Mouse (Mus musculus) forebrain, embryonic 15.5 days (tissue): ENCODE results near the gene BC016579. TPM values are rescaled to one million over a fixed set of nuclear protein-coding genes. Genes with fewer than 3 reads are reported as not detected.

Experiments
- ATAC-seq: fragments of 200-750 bp; cut with Nextera tagmentation; replicated peaks from 2 replicates; pipeline ENCODE4 v1.8.0; 2017; ENCODE audit warnings: mild to moderate bottlenecking, moderate TSS enrichment, moderate library complexity
- H3K27ac ChIP-seq: fragments of 300-500 bp; sonication (generic); replicated peaks from 2 replicates; pipeline ENCODE4 v1.5.1; 2015; ENCODE audit warnings: mild to moderate bottlenecking, inconsistent platforms
- H3K27me3 ChIP-seq: fragments of 300-500 bp; sonication (generic); 2 replicates; pipeline ENCODE4 v1.6.1; 2015; ENCODE audit warnings: inconsistent platforms
- H3K36me3 ChIP-seq: fragments of 300-500 bp; sonication (generic); 2 replicates; pipeline ENCODE4 v1.6.1; 2015; ENCODE audit warnings: mild to moderate bottlenecking, inconsistent platforms
- H3K4me1 ChIP-seq: fragments of 300-500 bp; sonication (generic); 2 replicates; pipeline ENCODE4 v1.6.1; 2015; ENCODE audit warnings: inconsistent platforms
- H3K4me2 ChIP-seq: fragments of 300-500 bp; sonication (generic); replicated peaks from 2 replicates; pipeline ENCODE4 v1.6.1; 2015; ENCODE audit warnings: mild to moderate bottlenecking, inconsistent platforms
- H3K4me3 ChIP-seq: fragments of 300-500 bp; sonication (generic); 2 replicates; pipeline ENCODE4 v1.5.1; 2015; ENCODE audit warnings: mild to moderate bottlenecking, inconsistent platforms
- H3K9ac ChIP-seq: fragments of 300-500 bp; sonication (generic); replicated peaks from 2 replicates; pipeline ENCODE4 v1.6.1; 2015; ENCODE audit warnings: mild to moderate bottlenecking, inconsistent platforms
- H3K9me3 ChIP-seq: fragments of 300-500 bp; sonication (generic); 2 replicates; pipeline ENCODE4 v1.6.1; 2016; ENCODE audit warnings: inconsistent platforms
- WGBS: fragments of 180-500 bp; shearing (Covaris S2); methylation state at CpG from one replicate; pipeline ENCODE4 v1.1.7; 2015; ENCODE audit warnings: mixed read lengths; 5-methylcytosine and 5-hydroxymethylcytosine counted together
- polyA plus RNA-seq: library from polyadenylated mRNA; unstranded; fragments of >200 nt; fragmentation: Nextera tagmentation; extraction: Ambion mirVana; gene quantifications from 2 replicates; pipeline ENCODE4 v1.2.1, GENCODE M21; 2015

Gene BC016579
- polyA plus RNA-seq, 1 experiment from 2014 or later, result 0.08 TPM

DNA sequence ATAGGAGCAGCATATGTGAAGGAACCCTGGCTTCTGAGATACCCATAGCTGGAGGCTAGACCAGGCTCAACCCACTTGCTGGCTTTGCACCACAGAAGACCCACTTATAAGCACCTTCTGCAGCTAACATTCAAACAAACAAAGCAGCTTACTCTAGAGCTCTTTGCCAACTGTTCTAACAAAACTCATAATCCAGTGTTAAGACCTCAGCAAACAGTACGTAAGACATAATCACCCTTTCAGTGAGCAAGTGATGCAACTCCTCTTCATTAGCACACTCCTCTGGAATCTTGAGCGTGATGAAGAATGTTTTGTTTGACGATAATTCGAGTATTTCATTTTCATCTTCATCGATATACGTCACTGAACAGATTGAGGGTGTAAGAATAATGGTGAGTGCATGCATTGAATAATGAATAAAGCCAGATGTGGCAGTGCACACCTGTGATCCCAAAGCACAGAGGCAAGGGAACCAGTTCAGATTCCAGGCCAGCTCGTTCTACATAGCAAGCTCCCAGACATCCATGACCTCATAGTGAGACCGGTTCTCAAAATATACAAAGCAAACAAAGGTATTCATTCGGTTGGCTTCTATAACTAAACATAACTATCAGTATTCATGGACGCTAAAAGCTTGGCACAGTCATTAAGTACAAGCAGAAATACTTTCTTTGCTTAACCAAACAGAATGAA, 13.7 kb downstream of the BC016579 start:
- no peak overlapping the region for H3K4me3 ChIP-seq
- H3K27me3 ChIP-seq, result no peaks in the 10 kb centered on the region
- no peak overlapping the region for H3K4me2 ChIP-seq
- no peak for ATAC-seq
- H3K27ac ChIP-seq, result no peak overlapping the region
- 83% methylated on average over 10 of the region's 10 CpGs for WGBS
- no peaks in the 10 kb centered on the region for H3K9me3 ChIP-seq
- H3K9ac ChIP-seq, result no peak overlapping the region
- no peaks in the 10 kb centered on the region for H3K4me1 ChIP-seq
- H3K36me3 ChIP-seq, result no peaks in the 10 kb centered on the region

DNA sequence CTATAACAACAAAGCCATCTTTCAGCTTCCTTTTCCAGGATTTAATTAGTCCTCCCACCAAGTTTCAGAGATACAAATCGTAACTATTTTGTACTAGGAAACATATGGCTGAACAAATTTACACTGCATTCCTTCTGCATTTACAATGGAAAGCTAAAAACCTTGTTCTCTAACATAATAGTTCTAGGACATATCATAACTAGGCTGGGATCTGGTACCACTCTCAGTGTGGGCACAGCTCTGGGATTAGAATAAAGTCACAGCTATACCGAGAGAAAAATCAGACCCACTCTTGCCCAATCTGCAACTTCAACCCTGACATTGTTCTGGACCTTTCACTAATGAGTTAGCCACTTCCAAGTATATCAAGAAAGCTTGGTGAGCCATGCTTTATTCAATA, 18.0 kb downstream of the BC016579 start:
- no peak for ATAC-seq
- no peaks in the 10 kb centered on the region for H3K4me1 ChIP-seq
- no peaks in the 10 kb centered on the region for H3K9me3 ChIP-seq
- no peak overlapping the region for H3K4me2 ChIP-seq
- no peaks in the 10 kb centered on the region for H3K36me3 ChIP-seq
- H3K9ac ChIP-seq, result no peak overlapping the region
- H3K4me3 ChIP-seq, result no peak overlapping the region
- no peak overlapping the region for H3K27ac ChIP-seq
- WGBS, result 81% methylated on average over 2 of the region's 2 CpGs
- H3K27me3 ChIP-seq, result no peaks in the 10 kb centered on the region

- H3K36me3 ChIP-seq, result no peaks in the 10 kb centered on the region
- H3K9me3 ChIP-seq, result no peaks in the 10 kb centered on the region
- ATAC-seq, result no peak
- H3K9ac ChIP-seq, result no peak overlapping the region
- WGBS, result 84% methylated on average over 4 of the region's 4 CpGs
- no peak overlapping the region for H3K4me3 ChIP-seq
- no peaks in the 10 kb centered on the region for H3K27me3 ChIP-seq
- H3K4me2 ChIP-seq, result no peak overlapping the region
- no peaks in the 10 kb centered on the region for H3K4me1 ChIP-seq
- no peak overlapping the region for H3K27ac ChIP-seq
Measured at GRCm38 (mm10) chr16:45632420-45632819, 21.4 kb downstream of the BC016579 start.

DNA sequence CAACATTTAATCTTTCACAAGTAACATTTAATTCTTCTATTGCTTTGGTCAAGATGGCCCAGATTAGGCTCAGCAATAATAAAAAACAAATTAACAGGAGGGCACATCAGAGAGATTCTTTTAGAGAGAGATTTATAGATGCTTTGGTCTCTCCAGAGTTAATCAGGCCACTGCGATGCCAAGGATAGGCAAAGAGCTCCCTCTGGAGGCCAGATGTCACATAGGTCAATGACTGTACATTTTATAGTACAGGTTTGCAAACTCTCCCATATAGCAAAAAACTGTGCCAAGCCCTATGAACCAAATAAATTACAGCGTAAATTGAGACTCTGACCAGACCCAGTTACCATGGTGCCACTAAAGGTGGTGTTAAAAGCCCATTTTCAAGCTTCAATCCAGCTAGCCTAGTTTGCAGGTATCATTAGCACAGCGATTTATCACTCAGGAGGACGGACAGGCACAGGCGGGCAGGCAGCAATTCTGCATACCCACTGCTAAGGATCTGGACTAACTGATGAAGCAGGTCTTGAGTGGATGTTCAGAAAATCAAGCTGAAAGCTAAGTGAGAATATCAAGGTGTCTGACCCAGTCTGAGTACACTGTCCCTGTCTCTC, 23.4 kb downstream of the BC016579 start:
- Histone ChIP-seq H3K4me1 (no peaks in the 10 kb centered on the region), H3K9me3 (no peaks in the 10 kb centered on the region), H3K9ac (no peak overlapping the region), H3K4me3 (no peak overlapping the region), H3K27ac (no peak overlapping the region), H3K4me2 (no peak overlapping the region), H3K36me3 (no peaks in the 10 kb centered on the region), H3K27me3 (no peaks in the 10 kb centered on the region)
- WGBS, result 60% methylated on average over 5 of the region's 5 CpGs
- peak; percentile 89 for ATAC-seq

DNA sequence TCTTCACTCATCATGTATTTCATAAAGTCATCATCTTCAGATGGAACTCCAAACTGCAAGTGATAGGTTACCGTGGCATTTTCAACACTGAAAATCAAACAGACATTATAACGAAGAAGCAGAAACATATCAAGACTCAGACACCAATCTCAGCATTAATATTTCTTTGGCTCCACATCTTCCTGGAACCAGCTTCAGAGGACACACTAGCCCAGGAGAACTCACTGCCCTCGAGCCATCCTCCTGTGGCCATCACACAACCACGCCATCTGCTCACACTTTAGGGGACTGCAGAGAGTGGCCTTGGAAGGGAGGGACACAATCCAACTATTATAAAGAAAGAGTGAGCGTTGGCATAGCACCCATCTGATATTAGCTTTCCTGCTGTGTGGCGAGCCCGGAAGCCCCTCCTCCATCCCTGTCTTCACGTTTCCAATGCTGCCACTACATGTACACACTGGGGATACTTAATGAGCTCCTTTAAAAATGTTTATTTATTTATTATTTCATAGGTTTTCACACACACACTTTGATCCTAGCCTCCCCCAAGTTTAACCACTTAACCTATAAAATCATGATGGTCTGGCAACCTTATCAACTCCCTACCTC, 24.3 kb downstream of the BC016579 start:
- Histone ChIP-seq H3K27ac (no peak overlapping the region), H3K9me3 (no peaks in the 10 kb centered on the region), H3K4me2 (no peak overlapping the region), H3K9ac (no peak overlapping the region), H3K36me3 (no peaks in the 10 kb centered on the region), H3K27me3 (no peaks in the 10 kb centered on the region), H3K4me1 (no peaks in the 10 kb centered on the region), H3K4me3 (no peak overlapping the region)
- ATAC-seq, result no peak
- WGBS, result 82% methylated on average over 8 of the region's 8 CpGs

DNA sequence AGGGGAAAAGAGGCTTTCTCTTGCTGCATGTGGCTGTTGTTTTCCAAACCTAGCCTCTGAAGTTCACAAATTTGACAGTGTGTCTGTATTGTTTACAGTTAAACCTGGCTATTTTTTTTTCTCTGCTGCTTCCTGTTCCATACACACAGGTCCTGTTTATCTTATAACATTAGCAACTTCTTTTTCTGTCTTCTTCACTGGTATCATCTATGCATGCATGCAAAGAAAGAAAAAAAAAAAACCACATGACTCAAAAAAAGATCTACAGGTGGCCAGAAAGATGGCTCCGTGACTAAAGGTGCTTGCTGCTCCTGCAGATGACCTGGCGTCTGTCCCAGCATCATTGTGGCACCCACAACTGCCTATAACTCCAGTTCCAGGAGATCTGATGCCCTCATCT, 28.5 kb downstream of the BC016579 start:
- no peaks in the 10 kb centered on the region for H3K9me3 ChIP-seq
- no peaks in the 10 kb centered on the region for H3K4me1 ChIP-seq
- no peak overlapping the region for H3K9ac ChIP-seq
- H3K4me2 ChIP-seq, result no peak overlapping the region
- H3K27me3 ChIP-seq, result no peaks in the 10 kb centered on the region
- no peak overlapping the region for H3K4me3 ChIP-seq
- ATAC-seq, result no peak
- H3K27ac ChIP-seq, result no peak overlapping the region
- no peaks in the 10 kb centered on the region for H3K36me3 ChIP-seq
- WGBS, result 88% methylated on average over 2 of the region's 2 CpGs

GRCm38 (mm10) chr16:45624791-45625190, 29.1 kb downstream of the BC016579 start:
- Histone ChIP-seq H3K4me3 (no peak overlapping the region), H3K27me3 (no peaks in the 10 kb centered on the region), H3K9me3 (no peaks in the 10 kb centered on the region), H3K4me2 (no peak overlapping the region), H3K9ac (no peak overlapping the region), H3K27ac (no peak overlapping the region), H3K36me3 (no peaks in the 10 kb centered on the region), H3K4me1 (no peaks in the 10 kb centered on the region)
- 86% methylated on average over 2 of the region's 2 CpGs for WGBS
- ATAC-seq, result no peak

DNA sequence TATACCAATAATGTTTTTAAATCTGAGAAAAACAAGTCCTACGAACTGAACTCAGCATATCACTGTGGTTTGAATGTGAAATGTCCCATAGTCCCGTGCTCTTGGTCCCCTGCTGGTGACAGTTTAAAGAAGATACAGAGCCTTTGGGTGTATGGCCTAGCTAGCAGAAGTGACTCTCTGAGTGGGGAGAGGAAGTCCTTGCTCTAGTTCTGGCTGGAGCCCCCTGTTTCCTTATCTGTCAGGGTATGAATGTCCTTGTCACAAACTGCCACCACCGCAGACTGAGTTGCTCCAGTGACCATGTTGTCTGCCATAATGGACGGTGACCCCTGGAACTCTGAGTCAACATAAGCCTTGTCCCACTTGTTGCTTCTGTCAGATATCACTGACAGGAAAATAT, 30.6 kb downstream of the BC016579 start:
- H3K4me3 ChIP-seq, result no peak overlapping the region
- no peak for ATAC-seq
- 86% methylated on average over 4 of the region's 4 CpGs for WGBS
- no peaks in the 10 kb centered on the region for H3K9me3 ChIP-seq
- no peaks in the 10 kb centered on the region for H3K27me3 ChIP-seq
- no peaks in the 10 kb centered on the region for H3K36me3 ChIP-seq
- no peaks in the 10 kb centered on the region for H3K4me1 ChIP-seq
- no peak overlapping the region for H3K9ac ChIP-seq
- no peak overlapping the region for H3K4me2 ChIP-seq
- no peak overlapping the region for H3K27ac ChIP-seq

GRCm38 (mm10) chr16:45619751-45620375, 34.0 kb downstream of the BC016579 start:
- 81% methylated on average over 8 of the region's 8 CpGs for WGBS
- ATAC-seq, result no peak
- Histone ChIP-seq H3K27ac (no peak overlapping the region), H3K36me3 (no peaks in the 10 kb centered on the region), H3K4me3 (no peak overlapping the region), H3K4me2 (no peak overlapping the region), H3K4me1 (no peaks in the 10 kb centered on the region), H3K27me3 (no peaks in the 10 kb centered on the region), H3K9me3 (no peaks in the 10 kb centered on the region), H3K9ac (no peak overlapping the region)

DNA sequence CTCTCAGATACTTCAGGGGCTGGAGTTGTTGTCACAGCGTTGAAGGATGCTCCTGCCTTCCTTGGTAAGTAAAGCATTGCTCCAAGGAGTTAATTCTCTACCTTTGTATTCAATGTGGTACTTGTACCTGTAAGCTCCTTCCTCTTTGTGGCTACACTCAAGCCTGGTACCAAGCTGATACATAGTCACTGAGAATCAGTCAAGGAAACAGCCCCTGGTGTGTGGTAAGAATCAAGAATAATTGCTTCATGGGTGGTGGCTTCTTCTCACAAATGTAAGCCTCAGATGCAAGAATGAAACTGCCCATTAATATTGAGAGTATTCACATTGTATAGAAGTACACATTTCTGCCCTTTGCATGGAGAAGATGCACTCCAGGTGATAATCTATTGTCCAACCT, 37.9 kb downstream of the BC016579 start:
- no peaks in the 10 kb centered on the region for H3K9me3 ChIP-seq
- no peaks in the 10 kb centered on the region for H3K27me3 ChIP-seq
- no peaks in the 10 kb centered on the region for H3K36me3 ChIP-seq
- no peak overlapping the region for H3K4me2 ChIP-seq
- no peaks in the 10 kb centered on the region for H3K4me1 ChIP-seq
- H3K9ac ChIP-seq, result no peak overlapping the region
- WGBS, result 91% methylated on average over 1 of the region's 1 CpGs
- no peak overlapping the region for H3K4me3 ChIP-seq
- H3K27ac ChIP-seq, result no peak overlapping the region
- no peak for ATAC-seq

DNA sequence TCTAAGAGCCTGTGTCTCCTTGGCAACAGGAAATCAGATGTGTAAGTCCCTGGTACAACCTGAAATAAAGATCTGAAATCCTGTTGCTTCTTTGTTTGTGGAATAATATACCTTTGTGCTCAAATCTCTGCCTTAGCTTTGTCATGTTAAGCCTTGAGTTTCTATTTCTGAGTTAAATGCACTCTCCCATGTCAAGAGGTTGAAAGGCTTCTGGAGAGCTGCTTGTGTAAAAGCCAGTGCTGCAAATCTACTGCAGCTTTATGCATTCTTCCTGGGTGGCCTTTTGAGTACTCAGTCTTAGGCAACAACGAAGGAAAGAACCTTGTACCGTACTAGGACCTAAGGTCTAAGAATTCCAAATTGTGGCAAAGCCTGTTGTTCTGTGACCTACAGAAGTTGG, 40.6 kb downstream of the BC016579 start:
- Histone ChIP-seq H3K36me3 (no peaks in the 10 kb centered on the region), H3K27ac (no peak overlapping the region), H3K4me1 (no peaks in the 10 kb centered on the region), H3K9ac (no peak overlapping the region), H3K4me3 (no peak overlapping the region), H3K4me2 (no peak overlapping the region), H3K9me3 (no peaks in the 10 kb centered on the region), H3K27me3 (no peaks in the 10 kb centered on the region)
- 32% methylated on average over 2 of the region's 2 CpGs for WGBS
- no peak; the same call in 1 of the 2 replicates for ATAC-seq

GRCm38 (mm10) chr16:45610267-45610666, 43.6 kb downstream of the BC016579 start, which contains the start of gene Gcsam:
Gene Gcsam (plus strand): TSS chr16:45610380.
- no peaks in the 10 kb centered on the region for H3K9me3 ChIP-seq
- H3K4me1 ChIP-seq, result no peaks in the 10 kb centered on the region
- H3K4me2 ChIP-seq, result no peak within 1 kb of the TSS
- no peaks in the 10 kb centered on the region for H3K36me3 ChIP-seq
- no peak for ATAC-seq
- no peaks in the 10 kb centered on the region for H3K27me3 ChIP-seq
- no peak within 1 kb of the TSS for H3K9ac ChIP-seq
- H3K27ac ChIP-seq, result no peak within 1 kb of the TSS
- no peak within 1 kb of the TSS for H3K4me3 ChIP-seq
- WGBS, result 77% methylated on average over 4 of the region's 4 CpGs
